Mouse (Mus musculus) G1E (cell line): ENCODE measurements at regions not wholly inside any gene's neighbourhood (a gene's known extent, or its start where the extent isn't known, plus 50 kb on each side); places are given as distances from the start of the nearest gene placed in this dataset.

Experiments used
- CTCF ChIP-seq: IDR thresholded peaks from 2 replicates; pipeline ENCODE4 v1.5.1; 2012; ENCODE audit warnings: low read depth, low read length, inconsistent platforms, mixed read lengths
- GATA1 ChIP-seq: IDR thresholded peaks from 2 replicates; pipeline ENCODE4 v1.6.1; 2012; ENCODE audit warnings: borderline replicate concordance, low read length, inconsistent platforms, mixed read lengths
- TAL1 ChIP-seq: conservative IDR thresholded peaks from 2 replicates; pipeline ENCODE4 v1.6.1; 2012; ENCODE audit warnings: low read depth, low read length, inconsistent platforms, mixed read lengths

GRCm38 (mm10) chr4:55644895-55645294 is 112.6 kb upstream of the Klf4 start:
- TF ChIP-seq CTCF = no peak
- TF ChIP-seq TAL1 = no peak
- no peak for TF ChIP-seq GATA1
